Mouse (Mus musculus): ENCODE data around the gene Pus7l. TPM values are rescaled to one million over a fixed set of nuclear protein-coding genes. Genes with fewer than 3 reads are reported as not detected.

Pus7l gene
- polyA plus RNA-seq, 1 experiment from 2014 or later = 8.9 TPM

DNA sequence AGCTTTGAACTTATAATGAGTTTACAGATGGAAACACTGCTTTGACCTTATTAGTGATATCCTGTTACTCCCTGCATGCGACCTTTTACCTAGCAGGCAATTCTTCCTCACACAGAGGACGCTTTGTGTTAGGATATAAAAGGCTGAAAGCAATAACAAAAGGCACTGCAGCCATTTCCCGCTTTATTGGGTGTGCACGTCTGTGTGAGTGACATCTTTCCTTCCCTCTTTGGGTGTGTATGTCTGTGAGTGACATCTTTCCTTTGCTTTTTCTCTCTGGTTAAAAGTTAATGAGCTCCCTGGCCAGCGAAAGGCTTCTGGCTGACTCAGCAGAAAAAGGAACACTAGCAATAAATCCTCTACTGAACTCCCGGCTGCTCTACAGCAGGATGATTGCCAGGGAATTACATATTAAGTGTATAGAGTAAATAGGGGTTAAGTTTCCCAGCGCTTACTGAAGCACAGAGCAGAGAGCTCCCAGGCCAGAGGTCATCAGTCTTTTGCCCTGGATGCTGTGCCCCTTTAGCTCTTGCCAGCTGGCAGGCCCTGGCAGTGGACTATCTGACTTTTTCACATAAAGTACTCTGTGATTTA, 38.8 kb upstream of the Pus7l start:
- no peak overlapping the region; the same call in 1 of the 2 replicates for H3K27ac ChIP-seq (ENCODE audit: low read length)
- no peaks in the 10 kb centered on the region for H3K9me3 ChIP-seq (ENCODE audit: control insufficient read depth, low read depth, low read length)
- H3K4me3 ChIP-seq (ENCODE audit: low read depth, low read length) = no peak overlapping the region
- H3K36me3 ChIP-seq (ENCODE audit: control insufficient read depth, insufficient read depth, low read length) = peaks cover 72% of the 10 kb centered on the region
- 56% methylated on average over 7 of the region's 7 CpGs for WGBS
- H3K9ac ChIP-seq (replicated peaks; ENCODE audit: low read depth, low read length) = no peak overlapping the region
- no peak for ATAC-seq (ENCODE audit: insufficient number of reproducible peaks, insufficient read depth, low FRiP score, low read depth)
- H3K4me2 ChIP-seq (replicated peaks; ENCODE audit: low read depth, low read length) = no peak overlapping the region
- H3K27me3 ChIP-seq (ENCODE audit: control insufficient read depth, insufficient read depth, low read length) = no peaks in the 10 kb centered on the region
- no peaks in the 10 kb centered on the region for H3K4me1 ChIP-seq (ENCODE audit: control insufficient read depth, insufficient read depth, low read length)

DNA sequence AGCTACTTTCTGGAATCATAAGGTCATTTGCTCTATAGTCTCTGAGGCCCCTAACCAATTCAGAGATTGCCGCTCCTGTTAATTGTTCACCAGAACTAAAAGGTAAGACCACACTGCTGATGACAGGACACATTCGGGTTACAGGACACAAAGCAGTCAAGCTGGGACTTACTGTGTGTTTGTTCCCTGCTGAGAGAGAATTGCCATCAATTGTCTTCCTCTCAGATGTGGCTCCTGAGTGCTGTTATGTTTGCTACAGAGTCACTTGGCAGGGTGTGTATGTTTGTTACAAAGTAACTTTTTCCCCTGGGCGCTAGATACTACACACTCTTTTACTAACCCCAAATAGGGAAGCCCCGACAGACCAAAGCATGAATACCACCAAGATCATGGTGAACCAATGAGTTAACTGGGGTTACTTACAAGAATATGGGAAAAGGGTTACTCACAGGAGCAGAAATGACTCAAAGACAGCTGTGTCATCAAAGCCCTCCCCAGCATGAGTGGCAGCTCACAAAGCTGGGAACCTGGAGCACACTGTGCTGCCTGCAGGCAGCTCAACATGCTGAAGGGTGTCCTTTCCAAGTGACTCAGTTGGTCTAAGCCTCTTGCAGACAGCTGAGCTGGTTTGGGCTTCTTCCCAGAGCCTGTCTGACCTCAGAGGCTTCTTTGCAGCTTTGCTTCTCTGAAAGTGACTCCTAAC, 31.4 kb upstream of the Pus7l start:
- H3K36me3 ChIP-seq (ENCODE audit: control insufficient read depth, insufficient read depth, low read length) = peaks cover 10% of the 10 kb centered on the region
- H3K4me1 ChIP-seq (ENCODE audit: control insufficient read depth, insufficient read depth, low read length) = no peaks in the 10 kb centered on the region
- H3K27me3 ChIP-seq (ENCODE audit: control insufficient read depth, insufficient read depth, low read length) = no peaks in the 10 kb centered on the region
- no peak overlapping the region for H3K27ac ChIP-seq (ENCODE audit: low read length)
- ATAC-seq (ENCODE audit: insufficient number of reproducible peaks, insufficient read depth, low FRiP score, low read depth) = no peak
- H3K9ac ChIP-seq (replicated peaks; ENCODE audit: low read depth, low read length) = no peak overlapping the region
- H3K9me3 ChIP-seq (ENCODE audit: control insufficient read depth, low read depth, low read length) = no peaks in the 10 kb centered on the region
- H3K4me2 ChIP-seq (replicated peaks; ENCODE audit: low read depth, low read length) = no peak overlapping the region
- H3K4me3 ChIP-seq (ENCODE audit: low read depth, low read length) = no peak overlapping the region
- 74% methylated on average over 4 of the region's 4 CpGs for WGBS

DNA sequence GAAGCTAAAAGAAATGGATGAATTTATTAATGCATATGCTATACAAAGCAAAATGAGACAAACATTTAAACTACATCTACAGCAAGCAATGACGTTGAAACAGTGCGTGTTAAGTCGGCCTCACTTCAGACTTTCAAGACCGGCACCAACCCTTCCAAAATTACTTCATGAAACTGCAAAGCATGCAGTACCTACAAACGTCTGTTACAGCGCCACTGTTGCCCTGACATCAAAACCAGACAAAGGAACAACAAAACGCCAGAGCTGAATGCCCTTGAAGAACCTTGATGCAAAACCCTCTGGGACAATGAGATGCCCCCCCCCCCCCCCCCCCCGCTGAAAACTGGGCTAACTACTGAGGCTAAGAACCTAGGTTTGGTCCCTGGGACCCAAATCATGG, 29.4 kb upstream of the Pus7l start:
- Histone ChIP-seq H3K9me3 (ENCODE audit: control insufficient read depth, low read depth, low read length) (no peaks in the 10 kb centered on the region), H3K36me3 (ENCODE audit: control insufficient read depth, insufficient read depth, low read length) (no peaks in the 10 kb centered on the region), H3K27me3 (ENCODE audit: control insufficient read depth, insufficient read depth, low read length) (no peaks in the 10 kb centered on the region), H3K4me3 (ENCODE audit: low read depth, low read length) (no peak overlapping the region), H3K4me1 (ENCODE audit: control insufficient read depth, insufficient read depth, low read length) (no peaks in the 10 kb centered on the region), H3K9ac (replicated peaks; ENCODE audit: low read depth, low read length) (no peak overlapping the region), H3K4me2 (replicated peaks; ENCODE audit: low read depth, low read length) (no peak overlapping the region), H3K27ac (ENCODE audit: low read length) (no peak overlapping the region)
- WGBS = 74% methylated on average over 8 of the region's 8 CpGs
- no peak for ATAC-seq (ENCODE audit: insufficient number of reproducible peaks, insufficient read depth, low FRiP score, low read depth)

DNA sequence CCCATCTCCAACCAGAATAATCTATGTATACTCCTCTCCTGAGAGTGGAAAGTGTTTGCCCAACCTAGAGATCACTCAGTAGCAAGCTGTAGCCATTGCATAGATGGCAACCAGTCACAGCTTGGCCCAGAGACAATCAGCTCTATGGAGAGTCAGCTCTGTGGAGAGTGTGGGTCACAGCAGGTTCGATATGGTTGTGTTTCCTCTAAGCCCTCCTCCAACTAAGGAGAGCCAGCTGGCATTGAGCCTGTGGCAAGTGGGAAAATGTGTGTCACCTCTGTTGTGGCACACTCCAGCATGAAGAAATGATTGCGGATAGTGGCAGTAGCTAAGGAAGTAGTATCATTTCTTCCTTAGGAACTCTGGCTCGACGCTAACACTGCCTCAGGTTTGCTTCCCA, 28.2 kb upstream of the Pus7l start:
- Histone ChIP-seq H3K4me3 (ENCODE audit: low read depth, low read length) (no peak overlapping the region), H3K4me1 (ENCODE audit: control insufficient read depth, insufficient read depth, low read length) (no peaks in the 10 kb centered on the region), H3K9ac (replicated peaks; ENCODE audit: low read depth, low read length) (no peak overlapping the region), H3K36me3 (ENCODE audit: control insufficient read depth, insufficient read depth, low read length) (no peaks in the 10 kb centered on the region), H3K27me3 (ENCODE audit: control insufficient read depth, insufficient read depth, low read length) (no peaks in the 10 kb centered on the region), H3K9me3 (ENCODE audit: control insufficient read depth, low read depth, low read length) (no peaks in the 10 kb centered on the region), H3K27ac (ENCODE audit: low read length) (no peak overlapping the region), H3K4me2 (replicated peaks; ENCODE audit: low read depth, low read length) (no peak overlapping the region)
- 63% methylated on average over 4 of the region's 4 CpGs for WGBS
- no peak for ATAC-seq (ENCODE audit: insufficient number of reproducible peaks, insufficient read depth, low FRiP score, low read depth)

DNA sequence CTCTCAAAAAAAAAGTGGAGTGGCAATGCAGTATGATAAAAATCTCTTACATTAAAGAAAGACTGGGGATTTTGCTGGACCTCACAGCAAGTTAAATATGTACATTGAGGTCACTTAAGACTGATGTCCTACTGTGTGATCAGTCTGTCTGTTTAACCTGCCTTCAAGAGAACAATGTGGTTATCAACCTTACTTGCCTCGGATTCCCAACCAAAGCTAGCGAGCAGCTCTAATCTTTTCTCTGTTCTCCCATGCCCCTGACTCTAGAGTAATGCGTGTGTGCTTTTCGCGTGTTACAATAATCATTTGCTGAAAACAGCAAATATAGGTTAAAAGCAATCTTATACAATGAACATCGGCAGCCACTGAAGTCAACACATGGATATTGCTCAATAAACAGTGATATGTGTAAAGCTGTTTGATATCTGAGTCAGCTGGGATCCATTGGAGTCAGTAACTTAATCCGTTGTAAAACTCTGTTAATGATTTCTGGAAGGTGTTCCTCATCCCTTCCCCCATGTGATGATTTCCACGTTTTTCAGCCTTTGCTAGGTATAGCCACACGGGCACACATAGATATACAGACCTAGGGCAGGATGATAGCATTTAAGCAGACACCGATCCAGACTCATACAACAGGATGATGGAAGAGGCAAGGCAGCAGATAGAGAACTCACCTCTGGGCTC, 25.3 kb upstream of the Pus7l start:
- Histone ChIP-seq H3K9ac (replicated peaks; ENCODE audit: low read depth, low read length) (no peak overlapping the region), H3K4me3 (ENCODE audit: low read depth, low read length) (no peak overlapping the region), H3K9me3 (ENCODE audit: control insufficient read depth, low read depth, low read length) (no peaks in the 10 kb centered on the region), H3K4me1 (ENCODE audit: control insufficient read depth, insufficient read depth, low read length) (no peaks in the 10 kb centered on the region), H3K4me2 (replicated peaks; ENCODE audit: low read depth, low read length) (no peak overlapping the region), H3K36me3 (ENCODE audit: control insufficient read depth, insufficient read depth, low read length) (no peaks in the 10 kb centered on the region), H3K27ac (ENCODE audit: low read length) (no peak overlapping the region), H3K27me3 (ENCODE audit: control insufficient read depth, insufficient read depth, low read length) (no peaks in the 10 kb centered on the region)
- peak; percentile 79 for ATAC-seq (ENCODE audit: insufficient number of reproducible peaks, insufficient read depth, low FRiP score, low read depth)
- 64% methylated on average over 10 of the region's 10 CpGs for WGBS

DNA sequence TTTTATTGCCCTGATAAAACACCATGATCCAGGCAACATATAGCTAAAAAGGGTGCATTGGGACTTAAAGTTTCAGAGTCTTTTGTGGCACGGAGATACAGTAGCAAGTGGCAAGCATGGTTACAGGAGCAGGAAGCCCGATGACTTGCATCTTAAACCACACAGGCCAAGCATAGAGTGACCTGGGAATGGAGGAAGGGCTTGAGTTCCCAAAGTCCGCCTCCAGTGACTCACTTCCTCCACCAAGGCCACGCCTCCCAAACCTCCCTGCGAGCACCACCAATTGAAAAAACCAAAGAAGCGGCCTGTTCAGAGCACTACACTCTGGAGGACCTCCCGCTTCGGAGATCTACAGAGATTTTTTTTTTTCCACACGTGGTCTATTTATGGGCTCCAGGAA, 22.5 kb upstream of the Pus7l start:
- no peaks in the 10 kb centered on the region for H3K36me3 ChIP-seq (ENCODE audit: control insufficient read depth, insufficient read depth, low read length)
- H3K9me3 ChIP-seq (ENCODE audit: control insufficient read depth, low read depth, low read length) = no peaks in the 10 kb centered on the region
- H3K27me3 ChIP-seq (ENCODE audit: control insufficient read depth, insufficient read depth, low read length) = no peaks in the 10 kb centered on the region
- WGBS = 87% methylated on average over 9 of the region's 9 CpGs
- H3K4me2 ChIP-seq (replicated peaks; ENCODE audit: low read depth, low read length) = no peak overlapping the region
- no peaks in the 10 kb centered on the region for H3K4me1 ChIP-seq (ENCODE audit: control insufficient read depth, insufficient read depth, low read length)
- ATAC-seq (ENCODE audit: insufficient number of reproducible peaks, insufficient read depth, low FRiP score, low read depth) = no peak
- H3K4me3 ChIP-seq (ENCODE audit: low read depth, low read length) = no peak overlapping the region
- H3K27ac ChIP-seq (ENCODE audit: low read length) = no peak overlapping the region
- no peak overlapping the region for H3K9ac ChIP-seq (replicated peaks; ENCODE audit: low read depth, low read length)

DNA sequence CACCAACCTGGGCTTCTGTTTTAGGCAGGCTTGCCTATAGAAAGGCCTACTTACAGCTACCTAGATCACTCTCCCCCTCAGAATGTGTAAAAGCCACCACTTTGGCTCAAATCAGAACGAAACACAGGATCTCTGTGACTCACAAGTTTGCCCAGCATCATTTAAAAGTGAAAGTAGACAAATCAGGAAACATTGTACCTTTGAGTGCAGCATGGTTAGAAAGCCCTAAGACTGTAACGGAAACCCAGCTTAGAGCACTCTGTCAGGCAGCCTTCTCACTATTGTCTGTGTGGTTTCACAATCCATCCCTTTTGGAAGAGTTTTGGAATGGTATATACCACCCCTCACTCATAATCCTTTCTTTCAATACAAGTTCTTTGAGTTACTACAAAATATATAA, 21.6 kb upstream of the Pus7l start:
- Histone ChIP-seq H3K27me3 (ENCODE audit: control insufficient read depth, insufficient read depth, low read length) (no peaks in the 10 kb centered on the region), H3K27ac (ENCODE audit: low read length) (no peak overlapping the region), H3K4me2 (replicated peaks; ENCODE audit: low read depth, low read length) (no peak overlapping the region), H3K9ac (replicated peaks; ENCODE audit: low read depth, low read length) (no peak overlapping the region), H3K4me1 (ENCODE audit: control insufficient read depth, insufficient read depth, low read length) (no peaks in the 10 kb centered on the region), H3K4me3 (ENCODE audit: low read depth, low read length) (no peak overlapping the region), H3K36me3 (ENCODE audit: control insufficient read depth, insufficient read depth, low read length) (no peaks in the 10 kb centered on the region), H3K9me3 (ENCODE audit: control insufficient read depth, low read depth, low read length) (no peaks in the 10 kb centered on the region)
- 85% methylated on average over 2 of the region's 2 CpGs for WGBS
- ATAC-seq (ENCODE audit: insufficient number of reproducible peaks, insufficient read depth, low FRiP score, low read depth) = no peak

DNA sequence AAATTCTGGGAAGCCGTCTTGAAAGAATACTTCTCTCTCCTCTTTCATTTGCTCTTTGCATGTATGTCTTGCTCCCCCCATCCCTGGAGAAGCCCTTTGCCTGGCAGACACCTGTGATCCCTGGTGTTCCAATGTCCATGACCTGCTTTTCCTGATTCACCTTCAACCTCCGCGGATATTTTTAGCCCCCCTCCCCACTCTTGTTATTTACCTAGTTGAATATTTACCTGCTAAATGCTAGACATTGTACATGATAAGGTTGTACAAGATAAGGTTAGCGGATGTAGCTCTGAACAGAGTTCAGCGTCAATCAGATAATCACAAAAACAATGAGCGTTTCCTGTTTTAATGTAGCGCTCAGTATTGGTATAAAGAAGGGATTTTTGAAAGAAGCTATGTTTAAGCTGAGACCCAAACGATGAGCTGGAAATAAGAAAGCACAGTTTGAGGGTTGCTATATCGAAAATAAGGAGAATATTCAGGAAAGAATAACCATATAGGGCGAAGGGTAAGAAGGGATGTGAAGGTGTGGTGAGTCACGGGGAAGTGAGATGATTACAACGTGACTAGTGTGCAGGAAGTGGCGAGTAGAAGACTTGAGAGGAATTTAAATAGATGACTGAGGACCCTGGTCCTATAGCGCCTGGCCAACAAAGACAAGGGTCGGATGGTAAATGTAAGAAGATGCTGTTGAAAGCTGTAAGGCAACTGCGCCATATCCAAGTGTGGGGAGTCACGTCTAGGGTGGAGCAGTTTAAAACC, 15.7 kb upstream of the Pus7l start:
- Histone ChIP-seq H3K9me3 (ENCODE audit: control insufficient read depth, low read depth, low read length) (no peaks in the 10 kb centered on the region), H3K27me3 (ENCODE audit: control insufficient read depth, insufficient read depth, low read length) (no peaks in the 10 kb centered on the region), H3K9ac (replicated peaks; ENCODE audit: low read depth, low read length) (no peak overlapping the region), H3K4me3 (ENCODE audit: low read depth, low read length) (no peak overlapping the region), H3K4me1 (ENCODE audit: control insufficient read depth, insufficient read depth, low read length) (no peaks in the 10 kb centered on the region), H3K27ac (ENCODE audit: low read length) (no peak overlapping the region), H3K4me2 (replicated peaks; ENCODE audit: low read depth, low read length) (no peak overlapping the region), H3K36me3 (ENCODE audit: control insufficient read depth, insufficient read depth, low read length) (no peaks in the 10 kb centered on the region)
- 72% methylated on average over 17 of the region's 17 CpGs for WGBS
- no peak for ATAC-seq (ENCODE audit: insufficient number of reproducible peaks, insufficient read depth, low FRiP score, low read depth)

Data from stomach, embryonic 14.5 days (tissue).